Mouse (Mus musculus) lung, embryonic 14.5 days (tissue): Measurements from ENCODE around the gene Cdkl5. TPM values are rescaled to one million over a fixed set of nuclear protein-coding genes. Genes with fewer than 3 reads are reported as not detected.

Source experiments
- ATAC-seq: fragments of 200-750 bp; cut with Nextera tagmentation; 2 replicates; pipeline ENCODE4 v1.8.0; 2017; ENCODE audit warnings: mild to moderate bottlenecking, moderate TSS enrichment, moderate library complexity; ENCODE audit not compliant: insufficient read depth
- DNase-seq: peaks from one replicate; pipeline ENCODE4 v3.0.0-alpha.2; 2015
- H3K27ac ChIP-seq: fragments of 300-500 bp; sonication (generic); 2 replicates; pipeline ENCODE4 v1.5.1; 2014; ENCODE audit warnings: low read depth, mild to moderate bottlenecking, moderate library complexity
- H3K27me3 ChIP-seq: fragments of 300-500 bp; sonication (generic); 2 replicates; pipeline ENCODE4 v1.6.1; 2014; ENCODE audit warnings: low read length, control low read depth; ENCODE audit not compliant: insufficient read depth
- H3K36me3 ChIP-seq: fragments of 300-500 bp; sonication (generic); 2 replicates; pipeline ENCODE4 v1.6.1; 2014; ENCODE audit warnings: control low read depth; ENCODE audit not compliant: insufficient read depth
- H3K4me1 ChIP-seq: fragments of 300-500 bp; sonication (generic); 2 replicates; pipeline ENCODE4 v1.6.1; 2014; ENCODE audit warnings: antibody characterized with exemption, control low read depth; ENCODE audit not compliant: insufficient read depth
- H3K4me2 ChIP-seq: fragments of 300-500 bp; sonication (generic); 2 replicates; pipeline ENCODE4 v1.6.1; 2014; ENCODE audit warnings: mild to moderate bottlenecking
- H3K4me3 ChIP-seq: fragments of 300-500 bp; sonication (generic); 2 replicates; pipeline ENCODE4 v1.5.1; 2014; ENCODE audit warnings: low read depth, low read length
- H3K9ac ChIP-seq: fragments of 300-500 bp; sonication (generic); 2 replicates; pipeline ENCODE4 v1.6.1; 2014
- H3K9me3 ChIP-seq: fragments of 300-500 bp; sonication (generic); 2 replicates; pipeline ENCODE4 v1.6.1; 2016; ENCODE audit warnings: low read depth, low read length, control low read depth
- CTCF ChIP-seq: IDR thresholded peaks from 2 replicates; pipeline ENCODE4 v1.5.1; 2016; ENCODE audit warnings: antibody characterized with exemption, low read depth
- WGBS: fragments of 180-500 bp; shearing (Covaris S2); extraction: QIAGEN DNeasy Blood & Tissue Kit; methylation state at CpG from one replicate; pipeline ENCODE4 v1.1.7; 2014; 5-methylcytosine and 5-hydroxymethylcytosine counted together
- polyA plus RNA-seq: library from polyadenylated mRNA; unstranded; fragments of >200 nt; fragmentation: Nextera tagmentation; extraction: Ambion mirVana; gene quantifications from 2 replicates; pipeline ENCODE4 v1.2.1, GENCODE M21; 2014

The Cdkl5 gene
- polyA plus RNA-seq, 1 experiment from 2014 or later: 2.1 TPM

DNA sequence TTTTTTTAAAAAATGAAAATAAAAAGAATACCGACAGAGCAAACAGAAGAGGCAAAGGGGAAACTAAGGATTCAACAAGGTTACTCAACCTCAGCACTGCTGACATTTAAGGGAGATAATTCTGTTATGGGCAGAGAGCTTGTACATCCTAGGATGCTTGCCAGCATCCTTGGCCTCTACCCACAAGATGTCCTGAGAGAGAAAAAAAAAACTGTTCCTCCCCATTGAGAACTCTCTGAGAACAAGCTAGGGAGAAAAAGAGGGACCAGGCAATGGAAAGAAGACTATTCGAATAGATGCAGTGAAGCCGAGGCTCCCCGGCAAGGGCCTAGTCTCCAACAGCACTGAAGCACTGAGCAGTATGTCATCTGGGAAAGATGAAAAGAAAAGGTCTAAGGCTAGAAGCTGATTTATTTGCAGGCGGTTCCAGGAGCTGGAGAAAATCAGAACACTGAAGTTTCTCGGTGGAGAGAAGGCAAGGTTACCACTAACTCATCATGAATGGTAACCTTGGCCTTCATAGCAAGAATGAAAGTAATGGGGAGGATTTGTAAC lies 22.4 kb downstream of the Cdkl5 start:
- WGBS: 92% methylated on average over 6 of the region's 6 CpGs

DNA sequence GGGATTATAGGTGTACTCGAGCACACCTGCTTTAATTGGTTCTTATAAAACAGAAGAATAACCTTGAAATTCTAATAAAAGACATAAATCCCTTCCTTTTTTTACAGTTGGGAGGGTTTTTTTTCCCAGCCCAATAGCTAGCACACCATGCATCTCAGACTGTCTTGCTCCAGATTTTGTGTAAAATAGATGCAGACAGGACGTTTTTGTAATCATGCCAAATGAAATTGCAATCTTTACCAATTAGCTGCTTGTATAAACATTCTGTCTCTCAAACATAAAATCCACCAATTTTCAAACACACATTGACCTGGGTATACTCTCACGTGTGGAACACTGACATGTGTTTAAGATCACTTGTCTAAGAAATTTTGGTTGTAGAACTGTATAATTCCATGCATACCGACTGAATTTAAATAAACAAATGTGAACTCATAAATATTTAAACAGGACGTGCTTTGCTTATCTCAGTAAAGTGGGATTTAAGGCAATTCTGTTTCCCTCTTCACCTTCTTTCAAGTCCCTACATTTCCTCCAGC lies 35.8 kb downstream of the Cdkl5 start:
- Histone ChIP-seq H3K36me3 (no peaks in the 10 kb centered on the region), H3K27ac (no peak overlapping the region), H3K4me3 (no peak overlapping the region), H3K4me2 (no peak overlapping the region), H3K4me1 (no peaks in the 10 kb centered on the region), H3K9me3 (no peaks in the 10 kb centered on the region), H3K27me3 (no peaks in the 10 kb centered on the region), H3K9ac (no peak overlapping the region)
- 41% methylated on average over 5 of the region's 5 CpGs for WGBS
- no peak for TF ChIP-seq CTCF
- DNase-seq (peak; percentile 2), ATAC-seq (no peak)

More for the DNA sequence above, 22.4 kb downstream of the Cdkl5 start:
- Histone ChIP-seq H3K4me1 (no peaks in the 10 kb centered on the region), H3K4me3 (no peak overlapping the region), H3K4me2 (no peak overlapping the region), H3K9ac (no peak overlapping the region), H3K9me3 (no peaks in the 10 kb centered on the region), H3K36me3 (no peaks in the 10 kb centered on the region), H3K27me3 (no peaks in the 10 kb centered on the region), H3K27ac (no peak overlapping the region)
- ATAC-seq (no peak), DNase-seq (no peak)
- TF ChIP-seq CTCF: no peak

DNA sequence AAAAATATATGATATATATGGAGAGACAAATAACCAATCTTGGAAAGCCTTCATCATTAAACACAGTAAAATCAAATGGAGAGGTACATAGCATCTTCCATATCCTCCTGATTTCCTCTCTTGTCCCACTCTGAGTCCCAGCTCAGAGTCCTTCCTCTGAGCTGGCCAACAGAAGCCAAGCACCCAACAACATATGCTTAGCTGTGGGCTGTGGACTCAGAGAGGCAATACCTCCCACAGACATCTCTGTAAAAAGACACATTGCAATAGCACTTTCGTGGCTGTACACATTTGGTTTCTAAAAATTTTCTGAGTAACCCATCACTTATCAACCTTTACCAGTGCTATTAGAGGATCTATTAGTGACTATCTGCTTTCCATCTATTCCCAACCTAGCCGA lies 44.9 kb downstream of the Cdkl5 start:
- H3K27ac ChIP-seq: no peak overlapping the region
- WGBS: 75% methylated on average over 2 of the region's 2 CpGs
- no peaks in the 10 kb centered on the region for H3K4me1 ChIP-seq
- TF ChIP-seq CTCF: no peak
- DNase-seq: no peak
- H3K4me3 ChIP-seq: no peak overlapping the region
- ATAC-seq: no peak
- no peaks in the 10 kb centered on the region for H3K9me3 ChIP-seq
- no peaks in the 10 kb centered on the region for H3K27me3 ChIP-seq
- H3K36me3 ChIP-seq: no peaks in the 10 kb centered on the region
- H3K9ac ChIP-seq: no peak overlapping the region
- H3K4me2 ChIP-seq: no peak overlapping the region

DNA sequence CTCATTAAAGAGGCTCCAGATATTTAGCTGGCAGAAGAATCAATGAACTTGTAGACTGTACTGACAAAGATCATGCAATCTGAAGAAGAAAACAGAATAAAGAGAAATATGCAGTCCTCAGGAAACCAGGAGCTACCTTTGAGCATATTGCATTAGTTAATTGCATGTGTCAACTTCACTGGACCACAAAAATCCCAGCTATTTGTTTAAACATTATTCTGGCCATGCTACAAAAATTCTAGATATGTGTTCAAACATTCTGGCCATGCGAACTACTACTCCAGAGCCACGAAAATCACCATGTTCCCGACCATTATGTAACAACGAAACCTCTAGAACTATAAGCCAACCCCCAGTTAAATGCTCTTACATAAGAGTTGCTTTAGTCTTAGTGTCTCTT lies 49.8 kb downstream of the Cdkl5 start:
- TF ChIP-seq CTCF: no peak
- H3K4me2 ChIP-seq: no peak overlapping the region
- H3K36me3 ChIP-seq: no peaks in the 10 kb centered on the region
- no peaks in the 10 kb centered on the region for H3K4me1 ChIP-seq
- no peak for ATAC-seq
- 64% methylated on average over 4 of the region's 4 CpGs for WGBS
- no peak overlapping the region for H3K9ac ChIP-seq
- H3K27me3 ChIP-seq: no peaks in the 10 kb centered on the region
- peak; percentile 1 for DNase-seq
- H3K4me3 ChIP-seq: no peak overlapping the region
- H3K27ac ChIP-seq: no peak overlapping the region
- no peaks in the 10 kb centered on the region for H3K9me3 ChIP-seq

DNA sequence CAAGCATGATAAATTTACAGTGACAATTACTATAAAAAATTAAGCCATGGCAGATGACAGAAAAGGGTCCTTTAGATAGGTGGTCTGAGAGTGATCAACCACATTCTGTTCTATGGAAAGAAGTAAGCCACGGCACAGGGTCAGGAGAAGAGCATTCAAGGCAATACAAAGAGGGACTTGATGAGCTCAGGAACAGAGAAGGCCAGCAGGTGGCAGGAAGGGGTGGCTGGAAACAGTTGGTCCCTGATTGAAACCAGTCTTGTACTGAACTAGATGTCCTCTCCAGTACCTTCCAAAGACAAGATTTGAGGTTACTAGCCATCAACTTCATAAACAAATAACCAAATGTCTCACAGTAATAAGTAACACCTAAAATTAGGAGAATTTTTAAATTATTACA lies 59.0 kb downstream of the Cdkl5 start:
- DNase-seq (no peak), ATAC-seq (no peak)
- Histone ChIP-seq H3K4me2 (no peak overlapping the region), H3K36me3 (no peaks in the 10 kb centered on the region), H3K9ac (no peak overlapping the region), H3K4me1 (no peaks in the 10 kb centered on the region), H3K9me3 (no peaks in the 10 kb centered on the region), H3K27ac (no peak overlapping the region), H3K4me3 (no peak overlapping the region), H3K27me3 (no peaks in the 10 kb centered on the region)
- whole genome bisulfite sequencing: 59% methylated on average over 1 of the region's 1 CpGs
- no peak for TF ChIP-seq CTCF

GRCm38 (mm10) chrX:160930656-160931055 lies 63.8 kb downstream of the Cdkl5 start:
- Histone ChIP-seq H3K36me3 (no peaks in the 10 kb centered on the region), H3K4me1 (no peaks in the 10 kb centered on the region), H3K27me3 (no peaks in the 10 kb centered on the region), H3K4me2 (no peak overlapping the region), H3K4me3 (no peak overlapping the region), H3K27ac (no peak overlapping the region), H3K9me3 (no peaks in the 10 kb centered on the region), H3K9ac (no peak overlapping the region)
- DNase-seq (peak; percentile 3), ATAC-seq (no peak)
- peak; percentile 35; the same call in 1 of the 2 replicates for TF ChIP-seq CTCF

GRCm38 (mm10) chrX:160928870-160929269 lies 65.6 kb downstream of the Cdkl5 start:
- no peak overlapping the region for H3K27ac ChIP-seq
- no peaks in the 10 kb centered on the region for H3K27me3 ChIP-seq
- no peak overlapping the region for H3K4me3 ChIP-seq
- WGBS: 83% methylated on average over 1 of the region's 1 CpGs
- no peak for ATAC-seq
- H3K36me3 ChIP-seq: no peaks in the 10 kb centered on the region
- TF ChIP-seq CTCF: no peak
- no peak overlapping the region for H3K9ac ChIP-seq
- no peaks in the 10 kb centered on the region for H3K4me1 ChIP-seq
- H3K9me3 ChIP-seq: no peaks in the 10 kb centered on the region
- no peak for DNase-seq
- H3K4me2 ChIP-seq: no peak overlapping the region
